Mouse (Mus musculus) forebrain, embryonic 11.5 days (tissue): ENCODE measurements around the gene Ncs1. TPM values are rescaled to one million over a fixed set of nuclear protein-coding genes. Genes with fewer than 3 reads are reported as not detected.

Experiments
- ATAC-seq: fragments of 200-750 bp; cut with Nextera tagmentation; replicated peaks from 2 replicates; pipeline ENCODE4 v1.8.0; 2017; ENCODE audit warnings: moderate TSS enrichment; ENCODE audit not compliant: low FRiP score
- DNase-seq: peaks from one replicate; pipeline ENCODE4 v3.0.0-alpha.2; 2017; ENCODE audit warnings: low spot score
- H3K27ac ChIP-seq: fragments of 300-500 bp; sonication (generic); 2 replicates; pipeline ENCODE4 v1.5.1; 2014; ENCODE audit warnings: low read depth, low read length
- H3K27me3 ChIP-seq: fragments of 300-500 bp; sonication (generic); 2 replicates; pipeline ENCODE4 v1.6.1; 2014; ENCODE audit warnings: mild to moderate bottlenecking, low read length, mixed read lengths; ENCODE audit not compliant: control insufficient read depth, insufficient read depth
- H3K36me3 ChIP-seq: fragments of 300-500 bp; sonication (generic); 2 replicates; pipeline ENCODE4 v1.6.1; 2014; ENCODE audit warnings: mild to moderate bottlenecking, low read length, moderate library complexity, mixed read lengths; ENCODE audit not compliant: control insufficient read depth, insufficient read depth
- H3K4me1 ChIP-seq: fragments of 300-500 bp; sonication (generic); replicated peaks from 2 replicates; pipeline ENCODE4 v1.6.1; 2014; ENCODE audit warnings: low read length, mixed read lengths; ENCODE audit not compliant: control insufficient read depth, insufficient read depth
- H3K4me2 ChIP-seq: fragments of 300-500 bp; sonication (generic); 2 replicates; pipeline ENCODE4 v1.6.1; 2014; ENCODE audit warnings: low read depth, mild to moderate bottlenecking, low read length, moderate library complexity, mixed read lengths; ENCODE audit not compliant: severe bottlenecking
- H3K4me3 ChIP-seq: fragments of 300-500 bp; sonication (generic); 2 replicates; pipeline ENCODE4 v1.5.1; 2014; ENCODE audit warnings: low read depth, low read length
- H3K9ac ChIP-seq: fragments of 300-500 bp; sonication (generic); 2 replicates; pipeline ENCODE4 v1.6.1; 2014; ENCODE audit warnings: low read length
- H3K9me3 ChIP-seq: fragments of 300-500 bp; sonication (generic); 2 replicates; pipeline ENCODE4 v1.6.1; 2016; ENCODE audit warnings: low read length, mixed read lengths; ENCODE audit not compliant: control insufficient read depth
- WGBS: fragments of 180-500 bp; shearing (Covaris S2); extraction: QIAGEN DNeasy Blood & Tissue Kit; methylation state at CpG from one replicate; pipeline ENCODE4 v1.1.7; 2014; 5-methylcytosine and 5-hydroxymethylcytosine counted together
- polyA plus RNA-seq: library from polyadenylated mRNA; unstranded; fragments of >200 nt; fragmentation: Nextera tagmentation; extraction: Ambion mirVana; gene quantifications from 2 replicates; pipeline ENCODE4 v1.2.1, GENCODE M21; 2014

Ncs1 gene
- polyA plus RNA-seq, 1 experiment from 2014 or later = 65.6 TPM

- Histone ChIP-seq H3K9me3 (no peaks in the 10 kb centered on the region), H3K4me3 (no peak overlapping the region), H3K36me3 (no peaks in the 10 kb centered on the region), H3K4me2 (no peak overlapping the region), H3K27ac (no peak overlapping the region), H3K9ac (no peak overlapping the region), H3K4me1 (no peaks in the 10 kb centered on the region), H3K27me3 (no peaks in the 10 kb centered on the region)
- ATAC-seq = no peak
- 93% methylated on average over 13 of the region's 13 CpGs for WGBS
- DNase-seq = no peak
Observed at GRCm38 (mm10) chr2:31208544-31209142, 37.0 kb upstream of the Ncs1 start.

- ATAC-seq (no peak), DNase-seq (no peak)
- H3K27ac ChIP-seq = no peak overlapping the region
- no peaks in the 10 kb centered on the region for H3K27me3 ChIP-seq
- H3K9ac ChIP-seq = no peak overlapping the region
- H3K4me1 ChIP-seq = no peaks in the 10 kb centered on the region
- no peaks in the 10 kb centered on the region for H3K9me3 ChIP-seq
- no peak overlapping the region for H3K4me3 ChIP-seq
- no peak overlapping the region for H3K4me2 ChIP-seq
- H3K36me3 ChIP-seq = no peaks in the 10 kb centered on the region; the same call in 1 of the 2 replicates
- 87% methylated on average over 4 of the region's 4 CpGs for WGBS
Observed at GRCm38 (mm10) chr2:31209525-31209924, 36.1 kb upstream of the Ncs1 start.

GRCm38 (mm10) chr2:31210144-31210847 lies 35.3 kb upstream of the Ncs1 start:
- ATAC-seq = no peak
- Histone ChIP-seq H3K4me1 (no peaks in the 10 kb centered on the region), H3K4me2 (no peak overlapping the region), H3K27me3 (no peaks in the 10 kb centered on the region), H3K4me3 (no peak overlapping the region), H3K9ac (no peak overlapping the region), H3K9me3 (no peaks in the 10 kb centered on the region), H3K27ac (no peak overlapping the region), H3K36me3 (peaks cover 5% of the 10 kb centered on the region; the same call in 1 of the 2 replicates)
- 65% methylated on average over 11 of the region's 11 CpGs for WGBS
- DNase-seq = no peak

- ATAC-seq (no peak), DNase-seq (no peak)
- no peak overlapping the region for H3K27ac ChIP-seq
- WGBS = 59% methylated on average over 3 of the region's 3 CpGs
- H3K4me1 ChIP-seq = no peaks in the 10 kb centered on the region
- H3K27me3 ChIP-seq = no peaks in the 10 kb centered on the region
- peaks cover 5% of the 10 kb centered on the region; the same call in 1 of the 2 replicates for H3K36me3 ChIP-seq
- H3K4me3 ChIP-seq = no peak overlapping the region
- no peaks in the 10 kb centered on the region for H3K9me3 ChIP-seq
- H3K4me2 ChIP-seq = no peak overlapping the region
- H3K9ac ChIP-seq = no peak overlapping the region
Observed at GRCm38 (mm10) chr2:31211204-31211603, 34.4 kb upstream of the Ncs1 start.

- H3K27me3 ChIP-seq = no peaks in the 10 kb centered on the region
- no peak overlapping the region for H3K9ac ChIP-seq
- H3K4me3 ChIP-seq = no peak overlapping the region
- 82% methylated on average over 16 of the region's 16 CpGs for WGBS
- H3K9me3 ChIP-seq = no peaks in the 10 kb centered on the region
- H3K4me2 ChIP-seq = no peak overlapping the region
- no peak overlapping the region for H3K27ac ChIP-seq
- no peak for DNase-seq
- peaks cover 5% of the 10 kb centered on the region; the same call in 1 of the 2 replicates for H3K36me3 ChIP-seq
- ATAC-seq = no peak
- no peaks in the 10 kb centered on the region for H3K4me1 ChIP-seq
Observed at GRCm38 (mm10) chr2:31214211-31214796, 31.3 kb upstream of the Ncs1 start.

GRCm38 (mm10) chr2:31218611-31219010 lies 27.0 kb upstream of the Ncs1 start:
- Histone ChIP-seq H3K9me3 (no peaks in the 10 kb centered on the region), H3K27me3 (no peaks in the 10 kb centered on the region), H3K27ac (no peak overlapping the region), H3K4me1 (no peaks in the 10 kb centered on the region), H3K9ac (no peak overlapping the region), H3K4me2 (no peak overlapping the region), H3K4me3 (no peak overlapping the region), H3K36me3 (peaks cover 5% of the 10 kb centered on the region; the same call in 1 of the 2 replicates)
- ATAC-seq = no peak
- no peak for DNase-seq
- 91% methylated on average over 3 of the region's 3 CpGs for WGBS

GRCm38 (mm10) chr2:31219470-31219869 lies 26.2 kb upstream of the Ncs1 start:
- Histone ChIP-seq H3K4me2 (no peak overlapping the region), H3K36me3 (peaks cover 5% of the 10 kb centered on the region; the same call in 1 of the 2 replicates), H3K4me3 (no peak overlapping the region), H3K4me1 (no peaks in the 10 kb centered on the region), H3K9ac (no peak overlapping the region), H3K9me3 (no peaks in the 10 kb centered on the region), H3K27me3 (no peaks in the 10 kb centered on the region), H3K27ac (no peak overlapping the region)
- DNase-seq (no peak), ATAC-seq (no peak)
- 87% methylated on average over 6 of the region's 6 CpGs for WGBS

GRCm38 (mm10) chr2:31220844-31221243 lies 24.8 kb upstream of the Ncs1 start:
- DNase-seq = no peak
- no peak for ATAC-seq
- Histone ChIP-seq H3K36me3 (no peaks in the 10 kb centered on the region), H3K9ac (no peak overlapping the region), H3K27ac (no peak overlapping the region), H3K27me3 (no peaks in the 10 kb centered on the region), H3K4me2 (no peak overlapping the region), H3K9me3 (no peaks in the 10 kb centered on the region), H3K4me3 (no peak overlapping the region), H3K4me1 (no peaks in the 10 kb centered on the region)
- WGBS = 76% methylated on average over 7 of the region's 7 CpGs
